Mouse (Mus musculus): ENCODE results near the gene Plekhg5.

DNA sequence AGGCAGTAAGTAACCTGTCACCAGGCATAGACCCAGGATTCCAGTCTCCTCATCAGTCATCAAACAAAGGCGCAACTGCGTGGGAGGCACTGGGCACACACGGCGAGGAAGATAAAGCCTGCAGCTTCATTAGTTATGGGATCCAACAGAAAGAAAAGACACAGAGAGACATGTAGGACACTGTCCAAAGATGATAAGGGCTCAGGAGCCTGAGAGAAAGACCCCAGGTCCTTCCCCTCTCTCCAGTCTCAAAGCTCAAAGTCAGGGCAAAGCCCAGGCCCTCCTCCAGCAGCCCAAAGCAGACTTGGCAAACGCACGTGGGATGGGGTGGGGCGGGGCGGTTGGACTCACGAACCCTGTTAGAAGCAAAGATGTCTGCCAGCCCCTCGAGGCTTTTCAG, 73.2 kb downstream of the Plekhg5 start:
- TF ChIP-seq EP300 (IDR thresholded peaks at IDR 0.05; ENCODE audit: low read depth) = no peak
- no peak for TF ChIP-seq CTCF (IDR thresholded peaks at IDR 0.05; ENCODE audit: low read depth)

All from heart, postnatal 0 days (tissue).